Mouse (Mus musculus): ENCODE data around the gene Slit2. TPM values are rescaled to one million over a fixed set of nuclear protein-coding genes. Genes with fewer than 3 reads are reported as not detected.

Slit2 gene
- total and polyA plus RNA-seq, 3 experiments: 1.8 to 4.5 (median 3.3) TPM

GRCm38 (mm10) chr5:48181646-48182302 is 198.8 kb downstream of the Slit2 start:
- no peak for TF ChIP-seq POLR2A (IDR thresholded peaks at IDR 0.05; ENCODE audit: insufficient read depth, low read depth, low read length)
- H3K4me1 ChIP-seq (ENCODE audit: control insufficient read depth, insufficient read depth, low read length): no peaks in the 10 kb centered on the region
- DNase-seq: no peak
- no peak overlapping the region for H3K4me3 ChIP-seq
- H3K27ac ChIP-seq: no peak overlapping the region
- intact Hi-C loops (cut with DNase I): no loop called here
- no peak overlapping the region for H3K9ac ChIP-seq (ENCODE audit: low read depth, low read length)
- H3K27me3 ChIP-seq (ENCODE audit: control insufficient read depth, insufficient read depth, low read length): no peaks in the 10 kb centered on the region
- H3K36me3 ChIP-seq (ENCODE audit: control insufficient read depth, insufficient read depth, low read length): no peaks in the 10 kb centered on the region
- no peaks in the 10 kb centered on the region for H3K79me2 ChIP-seq (replicated peaks; ENCODE audit: control insufficient read depth, insufficient read depth, low read length)
- 48% methylated on average over 9 of the region's 9 CpGs for WGBS

GRCm38 (mm10) chr5:48184358-48184757 is 201.4 kb downstream of the Slit2 start:
- Histone ChIP-seq H3K27me3 (ENCODE audit: control insufficient read depth, insufficient read depth, low read length) (no peaks in the 10 kb centered on the region), H3K36me3 (ENCODE audit: control insufficient read depth, insufficient read depth, low read length) (no peaks in the 10 kb centered on the region), H3K4me1 (ENCODE audit: control insufficient read depth, insufficient read depth, low read length) (no peaks in the 10 kb centered on the region), H3K27ac (no peak overlapping the region), H3K79me2 (replicated peaks; ENCODE audit: control insufficient read depth, insufficient read depth, low read length) (no peaks in the 10 kb centered on the region), H3K9ac (ENCODE audit: low read depth, low read length) (no peak overlapping the region), H3K4me3 (no peak overlapping the region)
- no peak for TF ChIP-seq EP300 (IDR thresholded peaks at IDR 0.05; ENCODE audit: insufficient read depth, low read depth, low read length)
- no peak for TF ChIP-seq CTCF (IDR thresholded peaks at IDR 0.05)
- TF ChIP-seq POLR2A (IDR thresholded peaks at IDR 0.05; ENCODE audit: insufficient read depth, low read depth, low read length): no peak
- 91% methylated on average over 8 of the region's 8 CpGs for WGBS
- no peak for DNase-seq
- intact Hi-C loops (cut with DNase I): no loop called here

GRCm38 (mm10) chr5:48187819-48188218 is 204.9 kb downstream of the Slit2 start:
- Histone ChIP-seq H3K36me3 (ENCODE audit: control insufficient read depth, insufficient read depth, low read length) (no peaks in the 10 kb centered on the region), H3K4me3 (no peak overlapping the region), H3K79me2 (replicated peaks; ENCODE audit: control insufficient read depth, insufficient read depth, low read length) (no peaks in the 10 kb centered on the region), H3K27ac (no peak overlapping the region), H3K4me1 (ENCODE audit: control insufficient read depth, insufficient read depth, low read length) (no peaks in the 10 kb centered on the region), H3K27me3 (ENCODE audit: control insufficient read depth, insufficient read depth, low read length) (no peaks in the 10 kb centered on the region), H3K9ac (ENCODE audit: low read depth, low read length) (no peak overlapping the region)
- no peak for DNase-seq
- TF ChIP-seq CTCF (IDR thresholded peaks at IDR 0.05): no peak
- no peak for TF ChIP-seq POLR2A (IDR thresholded peaks at IDR 0.05; ENCODE audit: insufficient read depth, low read depth, low read length)
- TF ChIP-seq EP300 (IDR thresholded peaks at IDR 0.05; ENCODE audit: insufficient read depth, low read depth, low read length): no peak
- 79% methylated on average over 4 of the region's 4 CpGs for WGBS
- intact Hi-C loops (cut with DNase I): no loop called here

GRCm38 (mm10) chr5:48199380-48199779 is 216.4 kb downstream of the Slit2 start:
- no peak overlapping the region for H3K9ac ChIP-seq (ENCODE audit: low read depth, low read length)
- intact Hi-C loops (cut with DNase I): no loop called here

GRCm38 (mm10) chr5:48215248-48215647 is 232.3 kb downstream of the Slit2 start:
- Histone ChIP-seq H3K4me1 (ENCODE audit: control insufficient read depth, insufficient read depth, low read length) (no peaks in the 10 kb centered on the region), H3K27me3 (ENCODE audit: control insufficient read depth, insufficient read depth, low read length) (no peaks in the 10 kb centered on the region), H3K79me2 (replicated peaks; ENCODE audit: control insufficient read depth, insufficient read depth, low read length) (no peaks in the 10 kb centered on the region), H3K27ac (no peak overlapping the region), H3K36me3 (ENCODE audit: control insufficient read depth, insufficient read depth, low read length) (no peaks in the 10 kb centered on the region), H3K9ac (ENCODE audit: low read depth, low read length) (no peak overlapping the region), H3K4me3 (no peak overlapping the region)
- 79% methylated on average over 2 of the region's 2 CpGs for WGBS
- intact Hi-C loops (cut with DNase I): no loop called here
- no peak for DNase-seq
- TF ChIP-seq CTCF (IDR thresholded peaks at IDR 0.05) (no peak), POLR2A (IDR thresholded peaks at IDR 0.05; ENCODE audit: insufficient read depth, low read depth, low read length) (no peak), EP300 (IDR thresholded peaks at IDR 0.05; ENCODE audit: insufficient read depth, low read depth, low read length) (no peak)

More at GRCm38 (mm10) chr5:48199380-48199779, 216.4 kb downstream of the Slit2 start:
- Histone ChIP-seq H3K27me3 (ENCODE audit: control insufficient read depth, insufficient read depth, low read length) (no peaks in the 10 kb centered on the region), H3K4me3 (no peak overlapping the region), H3K79me2 (replicated peaks; ENCODE audit: control insufficient read depth, insufficient read depth, low read length) (no peaks in the 10 kb centered on the region), H3K4me1 (ENCODE audit: control insufficient read depth, insufficient read depth, low read length) (no peaks in the 10 kb centered on the region), H3K36me3 (ENCODE audit: control insufficient read depth, insufficient read depth, low read length) (no peaks in the 10 kb centered on the region), H3K27ac (no peak overlapping the region)
- no peak for TF ChIP-seq CTCF (IDR thresholded peaks at IDR 0.05)
- no peak for TF ChIP-seq POLR2A (IDR thresholded peaks at IDR 0.05; ENCODE audit: insufficient read depth, low read depth, low read length)
- no peak for TF ChIP-seq EP300 (IDR thresholded peaks at IDR 0.05; ENCODE audit: insufficient read depth, low read depth, low read length)
- no peak for DNase-seq

GRCm38 (mm10) chr5:48219624-48220155 is 236.8 kb downstream of the Slit2 start:
- no peaks in the 10 kb centered on the region for H3K79me2 ChIP-seq (replicated peaks; ENCODE audit: control insufficient read depth, insufficient read depth, low read length)
- DNase-seq: no peak
- TF ChIP-seq CTCF (IDR thresholded peaks at IDR 0.05) (no peak), POLR2A (IDR thresholded peaks at IDR 0.05; ENCODE audit: insufficient read depth, low read depth, low read length) (no peak), EP300 (IDR thresholded peaks at IDR 0.05; ENCODE audit: insufficient read depth, low read depth, low read length) (no peak)
- intact Hi-C loops (cut with DNase I): no loop called here
- no peak overlapping the region for H3K27ac ChIP-seq
- H3K4me3 ChIP-seq: no peak overlapping the region
- no peak overlapping the region for H3K9ac ChIP-seq (ENCODE audit: low read depth, low read length)
- H3K27me3 ChIP-seq (ENCODE audit: control insufficient read depth, insufficient read depth, low read length): no peaks in the 10 kb centered on the region
- WGBS: 85% methylated on average over 10 of the region's 10 CpGs
- no peaks in the 10 kb centered on the region for H3K36me3 ChIP-seq (ENCODE audit: control insufficient read depth, insufficient read depth, low read length)
- H3K4me1 ChIP-seq (ENCODE audit: control insufficient read depth, insufficient read depth, low read length): no peaks in the 10 kb centered on the region

Measured in heart, adult 2 months (tissue).